Mouse (Mus musculus) heart, postnatal 25 days (tissue): ENCODE measurements around the gene Snx8. TPM values are rescaled to one million over a fixed set of nuclear protein-coding genes. Genes with fewer than 3 reads are reported as not detected.

Experiments used
- DNase-seq: peaks from one replicate; pipeline ENCODE4 v3.0.0; 2022; ENCODE audit warnings: low spot score
- intact Hi-C: fragments of 180-260 bp; cut with DNase I; formaldehyde crosslinking; loops from one replicate; pipeline ENCODE4 v1.15.1; 2025
- total RNA-seq, 2 experiments: library from RNA; stranded (reverse); gene quantifications; 2 replicates each; pipeline ENCODE4 v1.2.3; 2021

Snx8 gene
- total RNA-seq, result 10 to 100 TPM; 12.5 to 14.0 TPM

GRCm38 (mm10) chr5:140388588-140389576, at the start of gene Snx8:
Gene Snx8, minus strand, starts transcription at chr5:140389262.
- intact Hi-C loops, result no loop called here
- DNase-seq, result peak; percentile 93

GRCm38 (mm10) chr5:140425016-140425783, 36.1 kb upstream of the Snx8 start:
- DNase-seq, result no peak
- intact Hi-C loops, result no loop called here

- no peak for DNase-seq
- intact Hi-C loops, result no loop called here
Observed at GRCm38 (mm10) chr5:140420616-140421015, 31.6 kb upstream of the Snx8 start.

GRCm38 (mm10) chr5:140419442-140420080, 30.5 kb upstream of the Snx8 start:
- no peak for DNase-seq
- intact Hi-C loops, result loop anchor here (5.0 kb wide), 1 partner anchor 118 kb away; no protein-coding TSS in a partner anchor

- intact Hi-C loops, result loop anchor here (5.0 kb wide), 1 partner anchor 119 kb away; no protein-coding TSS in a partner anchor
- peak; percentile 83 for DNase-seq
Observed at GRCm38 (mm10) chr5:140418489-140419441, 29.7 kb upstream of the Snx8 start, which contains the start of gene Eif3b. Gene Eif3b, plus strand, starts transcription at chr5:140419328.

- no peak for DNase-seq
- intact Hi-C loops, result loop anchor here (5.0 kb wide), 1 partner anchor 119 kb away; no protein-coding TSS in a partner anchor
Observed at GRCm38 (mm10) chr5:140418106-140418488, 29.0 kb upstream of the Snx8 start.

- DNase-seq, result no peak
- intact Hi-C loops, result loop anchor here (5.0 kb wide), 2 partner anchors 82 to 123 kb away; partner anchors contain the start of gene Mrm2
Observed at GRCm38 (mm10) chr5:140414647-140415046, 25.6 kb upstream of the Snx8 start.

- DNase-seq, result no peak
Observed at GRCm38 (mm10) chr5:140411339-140411738, 22.3 kb upstream of the Snx8 start.

GRCm38 (mm10) chr5:140408801-140409200, 19.7 kb upstream of the Snx8 start:
- no peak for DNase-seq
- intact Hi-C loops, result no loop called here

More at GRCm38 (mm10) chr5:140411339-140411738, 22.3 kb upstream of the Snx8 start:
- intact Hi-C loops, result loop anchor here (5.0 kb wide), 1 partner anchor 79 kb away; the partner anchor contains the start of gene Mrm2

- no peak for DNase-seq
- intact Hi-C loops, result no loop called here
Observed at GRCm38 (mm10) chr5:140406666-140407065, 17.6 kb upstream of the Snx8 start.

- intact Hi-C loops, result no loop called here
- DNase-seq, result no peak
Observed at GRCm38 (mm10) chr5:140405126-140405525, 16.1 kb upstream of the Snx8 start.

GRCm38 (mm10) chr5:140402640-140403270, 13.7 kb upstream of the Snx8 start:
- no peak for DNase-seq
- intact Hi-C loops, result no loop called here

GRCm38 (mm10) chr5:140396166-140396940, 7.3 kb upstream of the Snx8 start:
- intact Hi-C loops, result loop anchor here (10.0 kb wide), 1 partner anchor 562 kb away; no protein-coding TSS in a partner anchor
- no peak for DNase-seq

GRCm38 (mm10) chr5:140392701-140393100, 3.6 kb upstream of the Snx8 start:
- intact Hi-C loops, result loop anchor here (5.0 to 10.0 kb wide), 2 partner anchors 55 to 558 kb away; no protein-coding TSS in a partner anchor
- no peak for DNase-seq

GRCm38 (mm10) chr5:140391981-140392380, 2.9 kb upstream of the Snx8 start:
- intact Hi-C loops, result loop anchor here (5.0 to 10.0 kb wide), 2 partner anchors 55 to 557 kb away; no protein-coding TSS in a partner anchor

GRCm38 (mm10) chr5:140391435-140391834, 2.4 kb upstream of the Snx8 start:
- DNase-seq, result no peak
- intact Hi-C loops, result loop anchor here (5.0 to 10.0 kb wide), 2 partner anchors 54 to 557 kb away; no protein-coding TSS in a partner anchor

More at GRCm38 (mm10) chr5:140391981-140392380, 2.9 kb upstream of the Snx8 start:
- no peak for DNase-seq

- intact Hi-C loops, result loop anchor here (5.0 to 10.0 kb wide), 2 partner anchors 52 to 555 kb away; no protein-coding TSS in a partner anchor
Observed at GRCm38 (mm10) chr5:140389647-140390046, 585 bp upstream of the Snx8 start.

More at GRCm38 (mm10) chr5:140389647-140390046, 585 bp upstream of the Snx8 start:
- no peak for DNase-seq
